Mouse (Mus musculus): Measurements from ENCODE around the gene Morf4l1. TPM values are rescaled to one million over a fixed set of nuclear protein-coding genes. Genes with fewer than 3 reads are reported as not detected.

Gene Morf4l1
- 100 to 1,000 TPM; 422 to 465 TPM for total RNA-seq (2021)
- long read RNA-seq, experiment 1, full-length matches to known transcripts: 201 of 274 reads
- long read RNA-seq, experiment 1, partial matches to known transcripts: 53 of 274 reads
- long read RNA-seq, experiment 1, other reads (novel, unspliced or antisense): 20 of 274 reads
- long read RNA-seq, experiment 2, transcript Morf4l1-202 (12 exons, 1,824 nt): major isoform, 86 of 135 reads
- long read RNA-seq, experiment 2, transcript Morf4l1-201 (13 exons, 1,882 nt): minor isoform, 19 of 135 reads
- long read RNA-seq, experiment 2, partial matches to known transcripts: 18 of 135 reads
- long read RNA-seq, experiment 2, other reads (novel, unspliced or antisense): 12 of 135 reads

DNA sequence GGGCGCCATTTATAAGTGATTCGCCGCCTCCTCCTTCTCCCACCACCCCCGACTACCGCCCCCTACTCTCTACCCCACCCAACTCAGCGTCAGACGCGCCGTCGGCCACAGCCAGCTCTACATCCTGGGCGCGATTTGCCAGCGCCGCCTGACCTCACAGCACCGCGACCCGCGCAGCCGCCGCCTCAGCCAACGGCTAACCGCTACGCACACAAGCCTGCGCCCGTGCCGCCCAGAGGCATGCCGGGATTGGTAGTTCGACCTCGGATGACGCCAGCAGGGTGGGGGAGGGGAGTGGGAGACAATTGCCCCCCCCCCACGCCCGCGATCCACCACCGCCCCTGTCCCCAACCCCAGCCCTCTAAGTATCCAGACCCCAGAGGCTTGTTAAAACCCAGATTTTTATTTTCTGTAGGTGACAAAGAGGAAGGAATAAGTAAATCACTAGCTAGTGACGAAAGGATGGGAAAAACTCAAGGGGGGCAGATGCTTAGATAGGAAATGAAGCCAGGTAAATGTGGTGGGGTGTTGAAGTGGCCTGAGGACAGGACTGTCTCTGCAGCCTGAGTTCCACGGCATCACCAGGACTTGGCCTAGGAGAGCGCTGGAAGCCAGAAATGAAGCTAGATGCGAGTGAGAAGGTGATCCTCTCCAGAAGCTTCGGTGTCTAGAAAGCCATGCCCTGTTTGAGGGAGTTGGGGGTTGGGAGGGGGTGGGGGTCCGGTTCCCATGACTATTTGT is at the start of gene Morf4l1:
Morf4l1 (minus strand) TSS at position 208 of the 741 bp plus-strand sequence.
- Histone ChIP-seq H3K4me3 (peak within 1 kb of the TSS; percentile 98), H3K27ac (peak within 1 kb of the TSS; percentile 100)
- peak; percentile 97 to 99 for DNase-seq (ENCODE audit: extremely low spot score in 1 of 2, low spot score in 2 of 2)
- intact Hi-C loops (cut with DNase I): loop anchor here (1.0 kb wide), 1 partner anchor 12 kb away; no protein-coding TSS in a partner anchor
- no peak for TF ChIP-seq CTCF (IDR thresholded peaks at IDR 0.05)

DNA sequence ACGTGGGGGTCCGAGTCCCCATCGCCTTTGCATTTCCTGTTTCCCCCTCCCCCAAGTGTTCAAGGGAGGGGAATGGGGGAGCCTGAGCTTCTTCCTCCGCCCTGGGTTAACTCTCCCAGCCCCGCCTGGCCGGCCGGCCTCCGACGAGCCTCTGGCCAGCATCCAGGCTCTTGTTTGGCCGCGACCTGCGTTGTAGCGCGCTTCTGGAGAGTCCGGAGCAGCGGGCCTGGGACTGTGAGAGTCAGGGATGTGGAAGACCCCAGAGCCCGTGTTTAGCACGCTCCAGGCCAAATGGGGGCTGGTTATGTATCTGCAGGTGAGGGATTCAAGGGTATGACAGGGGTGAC is 49.1 kb upstream of the Morf4l1 start:
- intact Hi-C loops (cut with DNase I): no loop called here
- no peak for TF ChIP-seq CTCF (IDR thresholded peaks at IDR 0.05)
- no peak for DNase-seq (ENCODE audit: extremely low spot score in 1 of 2, low spot score in 2 of 2)
- Histone ChIP-seq H3K27ac (no peak overlapping the region), H3K4me3 (peak overlapping the region; percentile 67)

DNA sequence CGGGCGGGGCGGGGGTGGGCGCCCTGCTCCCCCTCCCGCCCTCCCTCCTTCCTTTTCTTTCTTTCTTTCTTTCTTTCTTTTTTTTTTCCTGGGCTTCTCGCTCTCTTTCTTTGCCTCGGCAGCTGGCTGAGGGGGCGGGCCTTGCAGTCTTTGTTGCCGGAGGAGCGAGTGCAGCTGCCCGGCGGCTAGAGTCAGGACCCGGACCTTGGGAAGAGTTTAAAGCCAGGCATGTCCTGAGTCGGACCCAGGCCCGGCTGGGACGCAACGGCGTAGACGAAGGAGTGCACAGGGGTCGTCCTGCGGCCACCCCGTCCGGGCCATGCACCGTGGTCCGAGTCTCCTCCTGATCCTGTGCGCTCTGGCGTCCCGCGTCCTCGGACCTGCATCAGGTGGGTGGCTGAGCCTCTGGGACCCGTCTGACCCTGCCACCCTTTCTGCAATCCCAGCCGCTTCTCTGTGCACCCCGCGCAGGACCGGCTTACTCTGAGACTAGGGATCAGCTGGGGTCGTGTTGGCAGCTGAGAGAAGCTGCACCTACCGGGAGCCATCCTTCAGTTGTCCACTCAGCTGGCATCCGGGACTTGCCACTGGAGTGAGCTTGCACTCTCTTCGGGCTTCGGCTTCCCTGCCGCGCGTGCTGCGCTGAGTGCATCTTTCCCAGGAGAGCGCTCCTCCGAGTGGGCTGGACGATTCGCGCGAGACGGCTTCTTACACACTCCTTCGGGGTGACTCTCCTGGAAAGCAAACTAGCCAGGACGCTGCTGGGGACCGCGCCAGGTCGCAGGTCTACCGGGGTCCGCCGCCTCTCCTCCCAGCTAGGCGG is 48.6 kb upstream of the Morf4l1 start, which contains the start of gene Adamts7:
Adamts7 (plus strand) TSS at position 144 of the 823 bp plus-strand sequence.
- intact Hi-C loops (cut with DNase I): no loop called here
- Histone ChIP-seq H3K4me3 (peak within 1 kb of the TSS; percentile 67), H3K27ac (no peak within 1 kb of the TSS)
- TF ChIP-seq CTCF (IDR thresholded peaks at IDR 0.05): no peak
- DNase-seq (ENCODE audit: extremely low spot score in 1 of 2, low spot score in 2 of 2): peak; percentile 26 to 38

DNA sequence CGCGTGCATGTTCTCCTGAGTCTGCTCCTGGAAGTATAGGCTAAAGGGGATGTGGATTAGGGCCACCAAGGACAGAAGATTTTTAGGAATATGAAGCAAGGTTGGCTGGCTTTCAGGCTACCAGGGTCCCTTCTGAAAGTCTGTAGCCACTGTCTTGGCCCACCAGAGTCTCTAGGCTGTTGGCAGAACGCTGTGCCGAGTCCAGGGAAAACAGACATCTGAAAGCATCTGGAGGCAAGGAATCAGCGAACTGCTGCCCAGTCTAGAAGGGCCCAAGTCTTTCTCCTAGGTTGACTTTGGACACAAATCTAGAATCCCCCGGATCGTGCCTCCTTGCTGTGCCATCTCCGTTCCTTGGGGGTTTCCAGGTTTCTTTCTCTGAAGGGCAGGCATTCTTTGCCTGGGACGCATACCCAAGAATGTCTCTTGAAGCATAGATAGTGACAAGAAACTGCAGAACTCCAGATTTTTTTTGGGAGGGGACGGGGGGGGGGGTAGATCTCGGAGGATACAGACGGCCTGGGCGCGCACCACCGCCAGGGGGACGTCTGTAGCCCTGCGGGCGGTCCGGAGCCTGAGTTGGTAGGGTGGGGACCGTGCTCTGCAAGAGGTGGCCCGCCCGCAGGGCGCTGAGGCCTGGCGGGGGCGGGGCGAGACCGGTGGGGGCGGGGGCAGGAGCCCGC is 47.8 kb upstream of the Morf4l1 start:
- DNase-seq (ENCODE audit: extremely low spot score in 1 of 2, low spot score in 2 of 2): no peak
- intact Hi-C loops (cut with DNase I): no loop called here
- no peak overlapping the region for H3K27ac ChIP-seq
- peak; percentile 43 for TF ChIP-seq CTCF (IDR thresholded peaks at IDR 0.05)
- H3K4me3 ChIP-seq: peak overlapping the region; percentile 67

DNA sequence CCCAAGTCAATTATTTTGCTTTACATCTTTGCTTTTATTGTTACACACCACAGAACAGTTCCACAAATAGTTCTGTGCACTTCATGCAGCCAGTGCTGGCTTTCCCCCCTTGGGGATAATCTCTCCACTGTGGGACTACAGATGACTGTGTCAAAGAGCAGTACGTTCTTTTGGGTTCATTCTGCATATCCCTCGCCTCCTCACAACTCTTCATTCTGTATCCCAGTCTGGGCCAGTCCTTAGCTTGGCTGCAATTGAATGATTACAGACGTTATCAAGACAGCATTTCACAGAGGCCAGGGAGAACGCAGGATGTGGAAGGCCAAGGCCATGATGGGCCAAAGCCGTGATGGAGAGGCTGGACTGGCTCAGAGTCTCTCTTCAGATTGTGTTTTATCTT is 32.3 kb upstream of the Morf4l1 start:
- no peak for DNase-seq (ENCODE audit: extremely low spot score in 1 of 2, low spot score in 2 of 2)
- H3K27ac ChIP-seq: no peak overlapping the region
- TF ChIP-seq CTCF (IDR thresholded peaks at IDR 0.05): no peak
- intact Hi-C loops (cut with DNase I): no loop called here
- no peak overlapping the region for H3K4me3 ChIP-seq

DNA sequence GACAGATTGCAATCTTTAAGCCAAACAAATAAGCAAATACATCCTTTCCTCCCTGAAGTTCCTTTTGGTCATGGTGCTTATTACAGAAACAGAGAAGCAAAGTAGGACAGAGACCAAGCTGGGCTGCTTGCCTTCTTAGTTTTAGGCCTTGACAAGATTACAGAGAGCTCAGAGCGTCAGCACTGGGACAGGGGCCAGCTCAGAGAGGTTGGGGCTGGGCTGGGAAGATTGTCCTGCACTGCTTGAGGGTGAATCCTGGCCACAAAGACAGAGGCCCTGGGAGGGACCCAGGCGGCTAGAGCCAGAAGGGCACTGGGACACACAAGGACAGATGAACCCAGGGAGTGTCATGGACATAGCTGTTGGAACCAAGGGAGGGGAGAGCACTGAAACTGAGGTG is 31.2 kb upstream of the Morf4l1 start:
- no peak for DNase-seq (ENCODE audit: extremely low spot score in 1 of 2, low spot score in 2 of 2)

DNA sequence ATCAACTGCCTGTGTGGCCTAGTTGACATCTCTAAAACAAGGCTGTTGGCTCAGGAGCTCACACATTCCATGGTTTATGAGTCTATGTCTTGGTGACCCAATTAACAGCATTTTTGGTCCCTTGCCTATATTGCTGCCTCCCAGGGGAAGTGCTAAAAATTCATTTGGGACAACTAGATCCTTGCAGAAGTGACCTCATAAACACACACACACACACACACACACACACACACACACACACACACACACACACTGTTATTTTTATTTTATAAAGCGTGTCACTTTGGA is 22.0 kb upstream of the Morf4l1 start:
- intact Hi-C loops (cut with DNase I): no loop called here
- Histone ChIP-seq H3K27ac (no peak overlapping the region), H3K4me3 (no peak overlapping the region)
- no peak for DNase-seq (ENCODE audit: extremely low spot score in 1 of 2, low spot score in 2 of 2)
- TF ChIP-seq CTCF (IDR thresholded peaks at IDR 0.05): no peak

More for the DNA sequence above, 31.2 kb upstream of the Morf4l1 start:
- no peak for TF ChIP-seq CTCF (IDR thresholded peaks at IDR 0.05)
- Histone ChIP-seq H3K4me3 (no peak overlapping the region), H3K27ac (no peak overlapping the region)
- intact Hi-C loops (cut with DNase I): no loop called here

DNA sequence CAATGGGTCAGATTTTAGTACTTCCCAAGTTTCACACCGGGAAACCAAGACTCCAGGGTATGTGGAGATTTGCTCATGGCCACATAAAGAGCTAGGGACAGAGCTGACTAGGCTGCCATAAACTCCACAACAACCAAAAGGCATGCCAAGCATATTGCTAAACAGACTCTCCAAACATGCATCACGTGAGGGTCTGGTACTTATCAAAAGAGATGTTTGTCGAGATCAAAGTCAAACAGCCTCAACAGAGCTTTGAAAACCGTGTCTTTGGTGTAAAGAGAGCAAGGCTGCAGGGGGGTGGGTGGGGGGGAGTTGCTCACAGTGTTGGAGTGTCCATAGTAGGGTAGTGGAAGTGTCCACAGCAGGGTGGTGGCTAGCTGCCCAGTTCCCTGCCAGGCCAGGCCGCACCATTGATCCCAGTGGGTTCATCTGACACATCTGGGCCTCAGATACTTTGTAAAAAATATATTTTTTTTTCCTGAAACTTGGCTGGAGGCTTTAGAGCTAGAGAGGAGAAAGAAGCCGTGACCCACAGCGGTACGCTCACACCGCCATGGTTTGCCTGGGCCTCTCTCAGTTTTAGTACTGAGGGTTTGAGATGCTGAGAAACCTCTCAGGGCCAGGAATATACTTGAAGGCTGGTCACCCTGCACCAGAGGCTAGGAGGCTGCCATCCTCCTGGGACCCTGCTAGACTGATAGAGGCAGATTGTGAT is 21.5 kb upstream of the Morf4l1 start:
- no peak for DNase-seq (ENCODE audit: extremely low spot score in 1 of 2, low spot score in 2 of 2)
- no peak overlapping the region for H3K4me3 ChIP-seq
- no peak overlapping the region for H3K27ac ChIP-seq
- no peak for TF ChIP-seq CTCF (IDR thresholded peaks at IDR 0.05)
- intact Hi-C loops (cut with DNase I): no loop called here

DNA sequence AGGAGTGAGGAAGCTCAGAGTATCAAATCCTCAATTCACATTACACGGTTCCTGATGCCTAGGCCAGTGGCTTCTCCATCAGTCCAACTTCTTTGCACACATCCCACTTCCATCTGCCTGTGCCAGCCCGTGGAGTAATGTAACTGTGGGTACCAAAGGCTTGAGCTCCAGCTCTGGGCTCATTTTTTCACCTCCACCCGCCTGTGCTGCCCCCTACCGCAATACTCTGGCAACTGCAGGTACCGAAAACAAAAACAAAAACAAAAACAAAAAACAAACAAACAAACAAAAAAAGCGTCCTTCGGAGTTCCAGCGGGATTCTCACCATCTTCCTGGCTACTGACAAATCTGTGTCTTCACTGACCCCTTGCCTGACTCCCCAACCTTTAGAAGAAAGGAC is 20.9 kb upstream of the Morf4l1 start:
- DNase-seq (ENCODE audit: extremely low spot score in 1 of 2, low spot score in 2 of 2): no peak
- intact Hi-C loops (cut with DNase I): no loop called here
- TF ChIP-seq CTCF (IDR thresholded peaks at IDR 0.05): peak; percentile 30
- Histone ChIP-seq H3K4me3 (no peak overlapping the region), H3K27ac (no peak overlapping the region)

DNA sequence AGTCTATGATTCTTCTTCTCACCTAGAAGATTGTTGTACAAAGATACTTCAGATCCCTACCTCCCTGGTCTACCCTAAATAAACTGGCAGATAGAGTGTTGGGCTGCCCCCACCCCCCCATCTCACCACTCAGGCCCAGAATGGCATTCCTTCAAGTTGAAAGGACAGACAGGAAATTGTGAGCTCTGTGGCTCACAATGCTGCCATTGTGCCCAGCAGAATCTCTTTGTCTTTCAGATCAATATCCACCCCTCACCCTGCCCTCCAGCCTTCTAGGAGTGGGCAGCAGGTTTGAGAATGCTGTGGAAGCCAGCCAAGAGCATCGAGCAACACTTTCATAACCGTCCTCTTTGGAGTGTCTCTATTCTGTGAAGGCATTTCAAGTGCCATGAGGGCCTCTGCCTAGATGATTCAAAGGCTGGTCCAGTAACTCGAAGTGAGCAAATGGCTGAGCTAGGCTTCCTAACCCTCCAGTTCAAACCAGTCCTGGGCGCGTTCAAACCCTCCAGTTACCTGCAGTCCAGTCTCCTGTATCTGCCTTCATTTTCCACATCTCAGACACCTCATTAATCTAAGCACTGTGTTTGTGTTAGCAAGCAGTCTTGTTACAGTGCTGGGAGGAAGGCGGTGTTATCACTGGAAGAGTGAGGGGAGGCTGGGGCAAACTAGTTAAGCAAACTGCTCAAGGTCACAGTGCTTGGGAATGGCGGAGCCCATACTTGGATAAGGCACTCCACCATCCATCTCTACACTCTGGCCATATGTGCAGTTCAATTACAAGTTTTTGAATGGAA is 19.2 kb upstream of the Morf4l1 start:
- TF ChIP-seq CTCF (IDR thresholded peaks at IDR 0.05): no peak
- Histone ChIP-seq H3K4me3 (no peak overlapping the region), H3K27ac (no peak overlapping the region)
- intact Hi-C loops (cut with DNase I): no loop called here
- DNase-seq (ENCODE audit: extremely low spot score in 1 of 2, low spot score in 2 of 2): no peak
